Comparison of ENCODE assay signal across 8 mouse cellular contexts in genomic region chr3:143596949-143597593, GRCm38 (mm10).
DNase-seq lines count a peak whose midpoint lies in the region; ATAC-seq lines count a peak whose summit lies in the region.
"Had no signal": no experiment of that assay in that cellular context is flagged by ENCODE, and none has a peak within 500 bp of the region (broad histone marks: within the 10 kb centered on the region; RNA-seq: fewer than 3 reads in every experiment).

No protein-coding gene starts in this region.

- H3K4me1 ChIP-seq in midbrain, embryonic 15.5 days = peaks cover 9% of the 10 kb centered on the region

- H3K27me3 ChIP-seq in midbrain, embryonic 15.5 days (replicated peaks) = no peaks in the 10 kb centered on the region

- peak overlapping the region; percentile 16; the same call in 1 of the 2 replicates for H3K4me2 ChIP-seq in midbrain, embryonic 15.5 days

- peak; percentile 20 to 30 for DNase-seq in kidney, postnatal 4 days
- DNase-seq in kidney, postnatal 36 days = no peak
- peak; percentile 56 to 61 for DNase-seq in adrenal gland, postnatal 36 days
- DNase-seq in embryo, embryonic 10 days (ENCODE audit: low spot score) = peak; percentile 52
- DNase-seq in MN1 (ENCODE audit: low spot score) = no peak
- no peak for DNase-seq in lung, postnatal 10 days
- DNase-seq: liver had no signal

- H3K27ac ChIP-seq in midbrain, embryonic 15.5 days = no peak overlapping the region

- H3K9me3 ChIP-seq in midbrain, embryonic 15.5 days = no peaks in the 10 kb centered on the region

- no peaks in the 10 kb centered on the region for H3K36me3 ChIP-seq in midbrain, embryonic 15.5 days (replicated peaks)

- 16% methylated on average over 11 of the region's 11 CpGs for WGBS in midbrain, embryonic 15.5 days

- peak; percentile 56; the same call in 1 of the 2 replicates for ATAC-seq in midbrain, embryonic 15.5 days (replicated peaks)

- H3K4me3 ChIP-seq in midbrain, embryonic 15.5 days = no peak overlapping the region

- no peak overlapping the region for H3K9ac ChIP-seq in midbrain, embryonic 15.5 days

Comparison
In these comparisons a context has a peak if more than half of its experiments do, and no peak if none do; other contexts are left out.
1. DNase-seq: peak in kidney, postnatal 4 days (2 of 2), adrenal gland, postnatal 36 days (2 of 2) and embryo, embryonic 10 days (single experiment); none in kidney, postnatal 36 days (0 of 2), MN1 (single experiment) and lung, postnatal 10 days (single experiment).